Mouse (Mus musculus): Measurements from ENCODE around the gene LTO1.

- TF ChIP-seq CTCF (IDR thresholded peaks at IDR 0.05; ENCODE audit: control insufficient read depth, insufficient read depth, insufficient read length) (no peak), USF1 (IDR thresholded peaks at IDR 0.05; ENCODE audit: low read depth) (no peak), MYOD1 (IDR thresholded peaks at IDR 0.05; ENCODE audit: control insufficient read depth, insufficient read length, low read depth) (no peak), CEBPB (IDR thresholded peaks at IDR 0.05; ENCODE audit: low read depth) (no peak), MAX (IDR thresholded peaks at IDR 0.05) (no peak), MYOG (IDR thresholded peaks at IDR 0.05; ENCODE audit: control insufficient read depth, extremely low read depth, insufficient read length) (no peak), FOSL1 (IDR thresholded peaks at IDR 0.05; ENCODE audit: insufficient read depth, low read length, poor library complexity, severe bottlenecking) (no peak)
Measured at GRCm38 (mm10) chr7:144933336-144933735, 18.4 kb downstream of the LTO1 start.
